Mouse (Mus musculus) forebrain, embryonic 11.5 days (tissue): ENCODE results near the gene Gli3. TPM values are rescaled to one million over a fixed set of nuclear protein-coding genes. Genes with fewer than 3 reads are reported as not detected.
A peak's percentile ranks its signal among the peaks of the same experiment; 100 is the strongest.

Source experiments
- ATAC-seq: fragments of 200-750 bp; cut with Nextera tagmentation; replicated peaks from 2 replicates; pipeline ENCODE4 v1.8.0; 2017; ENCODE audit warnings: moderate TSS enrichment; ENCODE audit not compliant: low FRiP score
- DNase-seq: peaks from one replicate; pipeline ENCODE4 v3.0.0-alpha.2; 2017; ENCODE audit warnings: low spot score
- H3K27ac ChIP-seq: fragments of 300-500 bp; sonication (generic); 2 replicates; pipeline ENCODE4 v1.5.1; 2014; ENCODE audit warnings: low read depth, low read length
- H3K27me3 ChIP-seq: fragments of 300-500 bp; sonication (generic); 2 replicates; pipeline ENCODE4 v1.6.1; 2014; ENCODE audit warnings: mild to moderate bottlenecking, low read length, mixed read lengths; ENCODE audit not compliant: control insufficient read depth, insufficient read depth
- H3K36me3 ChIP-seq: fragments of 300-500 bp; sonication (generic); 2 replicates; pipeline ENCODE4 v1.6.1; 2014; ENCODE audit warnings: mild to moderate bottlenecking, low read length, moderate library complexity, mixed read lengths; ENCODE audit not compliant: control insufficient read depth, insufficient read depth
- H3K4me1 ChIP-seq: fragments of 300-500 bp; sonication (generic); replicated peaks from 2 replicates; pipeline ENCODE4 v1.6.1; 2014; ENCODE audit warnings: low read length, mixed read lengths; ENCODE audit not compliant: control insufficient read depth, insufficient read depth
- H3K4me2 ChIP-seq: fragments of 300-500 bp; sonication (generic); 2 replicates; pipeline ENCODE4 v1.6.1; 2014; ENCODE audit warnings: low read depth, mild to moderate bottlenecking, low read length, moderate library complexity, mixed read lengths; ENCODE audit not compliant: severe bottlenecking
- H3K4me3 ChIP-seq: fragments of 300-500 bp; sonication (generic); 2 replicates; pipeline ENCODE4 v1.5.1; 2014; ENCODE audit warnings: low read depth, low read length
- H3K9ac ChIP-seq: fragments of 300-500 bp; sonication (generic); 2 replicates; pipeline ENCODE4 v1.6.1; 2014; ENCODE audit warnings: low read length
- H3K9me3 ChIP-seq: fragments of 300-500 bp; sonication (generic); 2 replicates; pipeline ENCODE4 v1.6.1; 2016; ENCODE audit warnings: low read length, mixed read lengths; ENCODE audit not compliant: control insufficient read depth
- WGBS: fragments of 180-500 bp; shearing (Covaris S2); extraction: QIAGEN DNeasy Blood & Tissue Kit; methylation state at CpG from one replicate; pipeline ENCODE4 v1.1.7; 2014; 5-methylcytosine and 5-hydroxymethylcytosine counted together
- polyA plus RNA-seq: library from polyadenylated mRNA; unstranded; fragments of >200 nt; fragmentation: Nextera tagmentation; extraction: Ambion mirVana; gene quantifications from 2 replicates; pipeline ENCODE4 v1.2.1, GENCODE M21; 2014

Gli3 gene
- polyA plus RNA-seq, 1 experiment from 2014 or later: 67.0 TPM

DNA sequence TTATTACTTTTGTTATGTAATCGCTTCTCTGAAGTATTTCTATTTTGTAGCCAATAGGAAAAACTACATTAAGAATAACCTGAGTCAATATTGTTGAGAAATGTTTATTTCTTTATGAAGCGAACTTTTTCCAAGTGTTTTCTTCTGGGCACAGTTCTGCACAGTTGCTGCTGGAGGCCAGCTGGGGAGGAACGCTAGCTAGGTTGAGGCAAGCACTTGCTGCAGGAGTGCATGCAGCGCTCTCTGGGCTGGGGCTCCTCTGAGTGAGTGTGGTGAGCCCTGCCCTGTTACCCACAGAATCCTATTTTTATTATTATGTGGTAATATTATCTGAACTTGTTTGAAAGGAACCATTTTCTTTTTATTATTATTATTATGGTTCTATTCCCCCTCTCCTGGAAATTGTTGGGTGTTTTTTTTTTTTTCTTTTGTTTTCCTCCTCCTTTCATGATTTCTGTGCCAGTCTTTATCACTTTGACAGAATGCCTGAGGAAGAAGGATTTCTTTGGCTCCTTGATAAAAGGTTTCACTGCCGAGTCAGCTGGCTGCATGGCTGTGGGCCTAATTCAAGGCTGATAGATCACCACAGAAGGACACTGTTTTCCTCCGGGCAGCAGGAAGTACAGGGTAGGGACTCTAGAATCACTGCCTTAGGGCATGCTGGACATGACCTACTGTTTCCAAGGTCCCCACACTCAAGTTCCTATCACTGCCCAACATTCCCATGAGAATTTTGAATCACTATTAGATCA, 225.2 kb downstream of the Gli3 start:
- H3K27me3 ChIP-seq: no peaks in the 10 kb centered on the region
- DNase-seq (no peak), ATAC-seq (no peak)
- no peaks in the 10 kb centered on the region for H3K4me1 ChIP-seq
- 81% methylated on average over 6 of the region's 6 CpGs for WGBS
- no peak overlapping the region for H3K9ac ChIP-seq
- no peak overlapping the region for H3K4me2 ChIP-seq
- no peak overlapping the region for H3K27ac ChIP-seq
- no peaks in the 10 kb centered on the region for H3K9me3 ChIP-seq
- no peaks in the 10 kb centered on the region for H3K36me3 ChIP-seq
- H3K4me3 ChIP-seq: no peak overlapping the region

GRCm38 (mm10) chr13:15688826-15689501, 225.9 kb downstream of the Gli3 start:
- 96% methylated on average over 5 of the region's 5 CpGs for WGBS
- no peaks in the 10 kb centered on the region for H3K9me3 ChIP-seq
- no peaks in the 10 kb centered on the region for H3K36me3 ChIP-seq
- H3K4me1 ChIP-seq: no peaks in the 10 kb centered on the region
- no peak overlapping the region for H3K9ac ChIP-seq
- no peak for ATAC-seq
- H3K4me3 ChIP-seq: no peak overlapping the region
- DNase-seq: no peak
- no peak overlapping the region for H3K4me2 ChIP-seq
- no peak overlapping the region for H3K27ac ChIP-seq
- no peaks in the 10 kb centered on the region for H3K27me3 ChIP-seq

GRCm38 (mm10) chr13:15691751-15692464, 228.9 kb downstream of the Gli3 start:
- DNase-seq (no peak), ATAC-seq (no peak)
- H3K27me3 ChIP-seq: no peaks in the 10 kb centered on the region
- H3K9me3 ChIP-seq: no peaks in the 10 kb centered on the region
- 55% methylated on average over 5 of the region's 5 CpGs for whole genome bisulfite sequencing
- no peaks in the 10 kb centered on the region for H3K36me3 ChIP-seq
- H3K4me2 ChIP-seq: no peak overlapping the region
- H3K4me3 ChIP-seq: no peak overlapping the region
- H3K9ac ChIP-seq: no peak overlapping the region
- no peaks in the 10 kb centered on the region for H3K4me1 ChIP-seq
- no peak overlapping the region for H3K27ac ChIP-seq

GRCm38 (mm10) chr13:15692465-15692809, 229.4 kb downstream of the Gli3 start:
- no peak for DNase-seq
- no peak overlapping the region for H3K4me3 ChIP-seq
- no peaks in the 10 kb centered on the region for H3K9me3 ChIP-seq
- no peak overlapping the region for H3K27ac ChIP-seq
- no peak overlapping the region for H3K9ac ChIP-seq
- no peak overlapping the region for H3K4me2 ChIP-seq
- H3K27me3 ChIP-seq: no peaks in the 10 kb centered on the region
- 0 out of 2 replicates have a peak, but pooled peaks have one; percentile 53 for ATAC-seq
- H3K4me1 ChIP-seq: no peaks in the 10 kb centered on the region
- H3K36me3 ChIP-seq: no peaks in the 10 kb centered on the region

DNA sequence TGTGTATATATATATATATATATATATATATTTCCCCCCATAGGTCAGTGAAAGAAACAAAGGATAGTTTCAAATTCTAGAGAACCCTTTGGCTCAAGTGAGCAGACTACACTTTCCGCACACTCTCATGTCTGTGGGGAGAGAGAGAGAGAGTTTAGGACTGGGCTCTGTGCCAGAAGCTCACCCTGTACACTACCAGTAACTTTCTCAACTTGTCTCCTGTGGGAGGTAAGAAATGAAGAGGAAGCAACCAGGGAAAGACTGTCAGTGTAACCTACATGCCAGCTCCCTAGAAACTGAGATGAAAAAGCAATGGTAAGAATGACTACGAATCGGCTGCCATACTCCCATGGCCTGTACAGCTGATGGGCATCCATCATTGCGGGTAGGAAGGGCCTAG, 235.2 kb downstream of the Gli3 start:
- Histone ChIP-seq H3K9ac (no peak overlapping the region), H3K27me3 (no peaks in the 10 kb centered on the region), H3K4me3 (no peak overlapping the region), H3K27ac (no peak overlapping the region), H3K9me3 (no peaks in the 10 kb centered on the region), H3K4me2 (no peak overlapping the region), H3K36me3 (no peaks in the 10 kb centered on the region), H3K4me1 (no peaks in the 10 kb centered on the region)
- no peak for DNase-seq
- no peak for ATAC-seq
- 92% methylated on average over 4 of the region's 4 CpGs for WGBS

- Histone ChIP-seq H3K4me2 (no peak overlapping the region), H3K9me3 (no peaks in the 10 kb centered on the region), H3K4me1 (no peaks in the 10 kb centered on the region; the same call in 1 of the 2 replicates), H3K27me3 (no peaks in the 10 kb centered on the region), H3K9ac (no peak overlapping the region), H3K36me3 (no peaks in the 10 kb centered on the region), H3K27ac (no peak overlapping the region), H3K4me3 (no peak overlapping the region)
- 92% methylated on average over 6 of the region's 6 CpGs for WGBS
- DNase-seq (no peak), ATAC-seq (no peak)
These were observed 236.1 kb downstream of the Gli3 start for GRCm38 (mm10) chr13:15699116-15699515.

- H3K36me3 ChIP-seq: no peaks in the 10 kb centered on the region
- no peak overlapping the region for H3K4me2 ChIP-seq
- H3K4me1 ChIP-seq: peaks cover 17% of the 10 kb centered on the region
- no peak overlapping the region; the same call in 1 of the 2 replicates for H3K27ac ChIP-seq
- no peak for ATAC-seq
- no peaks in the 10 kb centered on the region for H3K27me3 ChIP-seq
- DNase-seq: no peak
- no peak overlapping the region for H3K9ac ChIP-seq
- no peaks in the 10 kb centered on the region for H3K9me3 ChIP-seq
- WGBS: 47% methylated on average over 8 of the region's 8 CpGs
- H3K4me3 ChIP-seq: no peak overlapping the region
These were observed 241.6 kb downstream of the Gli3 start for GRCm38 (mm10) chr13:15704669-15705068.

- H3K4me3 ChIP-seq: no peak overlapping the region
- no peak overlapping the region for H3K9ac ChIP-seq
- 14% methylated on average over 4 of the region's 4 CpGs for WGBS
- no peaks in the 10 kb centered on the region for H3K27me3 ChIP-seq
- H3K27ac ChIP-seq: peak overlapping the region; percentile 77
- peaks cover 19% of the 10 kb centered on the region for H3K4me1 ChIP-seq
- ATAC-seq (peak; percentile 93), DNase-seq (peak; percentile 68)
- H3K36me3 ChIP-seq: no peaks in the 10 kb centered on the region
- no peaks in the 10 kb centered on the region for H3K9me3 ChIP-seq
- no peak overlapping the region for H3K4me2 ChIP-seq
These were observed 244.4 kb downstream of the Gli3 start for GRCm38 (mm10) chr13:15707481-15707881.
